Mouse (Mus musculus): Measurements from ENCODE around the gene Rerg. TPM values are rescaled to one million over a fixed set of nuclear protein-coding genes. Genes with fewer than 3 reads are reported as not detected.

Rerg gene
- polyA plus RNA-seq, 1 experiment, result 4.3 TPM

DNA sequence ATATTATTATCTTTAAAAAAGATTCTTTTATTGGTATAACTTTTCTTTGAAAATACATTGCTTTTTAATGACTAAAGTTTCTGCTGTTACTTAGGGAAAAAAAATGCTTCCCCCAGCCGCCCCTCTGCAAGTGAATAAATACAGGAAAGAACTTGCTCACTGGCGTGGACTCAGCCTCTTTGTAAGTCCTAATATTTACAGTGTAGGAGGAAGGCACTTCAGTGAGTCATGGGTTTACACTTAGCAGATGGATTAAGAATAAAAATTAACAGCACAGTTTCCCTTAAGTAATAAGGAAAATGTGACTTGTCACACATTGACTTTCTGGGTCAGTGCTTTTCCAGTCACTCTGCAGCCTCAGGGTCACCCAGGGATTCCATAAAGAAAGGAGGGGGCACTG lies 70.0 kb downstream of the Rerg start:
- peak; percentile 19 for DNase-seq (ENCODE audit: low read depth)
- TF ChIP-seq CTCF (IDR thresholded peaks at IDR 0.05; ENCODE audit: borderline replicate concordance, extremely low read depth, insufficient read depth, insufficient read length) (no peak), POLR2A (IDR thresholded peaks at IDR 0.05; ENCODE audit: borderline replicate concordance, extremely low read depth, insufficient read depth, insufficient read length, poor library complexity, severe bottlenecking) (no peak)

DNA sequence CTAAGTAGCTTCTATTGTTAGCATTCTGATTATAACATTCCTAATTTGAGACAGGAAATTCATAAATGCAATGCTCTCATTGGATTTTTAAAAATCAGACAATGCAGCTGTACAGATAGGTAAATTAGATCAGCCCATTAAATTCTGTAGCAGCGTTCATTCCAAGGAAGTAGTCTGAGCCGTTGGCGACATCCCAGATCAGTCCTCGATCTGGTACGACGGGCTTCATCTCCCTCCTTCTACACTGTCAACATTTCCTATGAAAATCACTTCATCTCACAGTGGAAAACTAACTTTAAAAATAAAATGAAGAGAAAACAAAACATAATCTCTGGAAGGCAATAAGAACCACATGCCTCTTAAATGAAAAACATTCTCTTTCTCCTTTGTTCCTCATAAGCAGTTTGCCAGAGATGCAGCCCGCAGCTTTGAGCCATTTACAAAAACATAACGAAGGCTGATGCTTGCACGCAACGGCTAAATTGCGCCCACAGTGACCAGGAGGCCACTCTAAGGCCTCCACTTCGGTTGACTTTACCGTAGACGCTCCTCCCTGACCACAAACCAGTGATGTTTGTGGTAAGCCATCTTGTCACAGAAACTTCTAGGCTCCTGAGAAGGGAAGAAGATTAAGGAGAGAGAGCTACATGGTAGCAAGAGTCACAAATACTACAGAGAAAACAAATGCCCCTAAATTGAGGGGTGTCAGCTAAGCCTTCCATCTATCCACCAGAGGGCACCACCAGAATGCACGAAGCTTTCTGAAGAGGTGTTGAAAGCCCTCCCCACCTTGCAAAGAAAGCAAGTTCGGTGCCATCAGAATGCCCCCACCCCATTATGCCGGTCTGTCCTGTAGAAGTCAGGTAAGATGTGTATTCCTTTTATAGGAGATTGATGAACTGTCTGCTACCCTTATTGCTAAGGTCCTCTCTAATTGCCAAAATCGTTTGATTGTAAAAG lies 71.8 kb downstream of the Rerg start:
- DNase-seq (ENCODE audit: low read depth), result peak; percentile 54

DNA sequence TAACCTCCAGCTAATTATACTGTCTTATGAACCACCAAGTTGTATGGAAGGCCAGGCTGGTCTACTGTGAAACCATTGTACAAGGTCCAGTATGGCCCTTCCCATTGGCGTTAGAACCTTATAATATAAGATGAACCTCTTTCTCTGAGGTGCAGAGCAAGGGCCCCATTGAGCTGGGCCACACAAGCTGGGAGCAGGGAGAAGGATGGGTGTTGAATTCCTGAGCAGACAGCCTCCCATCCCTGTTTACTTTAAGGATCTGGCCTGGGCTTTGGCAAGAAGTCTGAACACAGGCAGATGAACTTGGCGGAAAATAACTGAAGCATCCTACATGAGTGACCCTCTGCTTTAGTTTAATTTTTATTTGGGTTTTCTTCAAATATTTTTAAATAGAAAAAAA lies 75.8 kb downstream of the Rerg start:
- DNase-seq (ENCODE audit: low read depth), result no peak
- no peak for TF ChIP-seq POLR2A (IDR thresholded peaks at IDR 0.05; ENCODE audit: borderline replicate concordance, extremely low read depth, insufficient read depth, insufficient read length, poor library complexity, severe bottlenecking)
- no peak for TF ChIP-seq CTCF (IDR thresholded peaks at IDR 0.05; ENCODE audit: borderline replicate concordance, extremely low read depth, insufficient read depth, insufficient read length)

More for the DNA sequence above, 71.8 kb downstream of the Rerg start:
- TF ChIP-seq POLR2A (IDR thresholded peaks at IDR 0.05; ENCODE audit: borderline replicate concordance, extremely low read depth, insufficient read depth, insufficient read length, poor library complexity, severe bottlenecking), result no peak
- peak; percentile 62; the same call in 1 of the 2 replicates for TF ChIP-seq CTCF (IDR thresholded peaks at IDR 0.05; ENCODE audit: borderline replicate concordance, extremely low read depth, insufficient read depth, insufficient read length)

DNA sequence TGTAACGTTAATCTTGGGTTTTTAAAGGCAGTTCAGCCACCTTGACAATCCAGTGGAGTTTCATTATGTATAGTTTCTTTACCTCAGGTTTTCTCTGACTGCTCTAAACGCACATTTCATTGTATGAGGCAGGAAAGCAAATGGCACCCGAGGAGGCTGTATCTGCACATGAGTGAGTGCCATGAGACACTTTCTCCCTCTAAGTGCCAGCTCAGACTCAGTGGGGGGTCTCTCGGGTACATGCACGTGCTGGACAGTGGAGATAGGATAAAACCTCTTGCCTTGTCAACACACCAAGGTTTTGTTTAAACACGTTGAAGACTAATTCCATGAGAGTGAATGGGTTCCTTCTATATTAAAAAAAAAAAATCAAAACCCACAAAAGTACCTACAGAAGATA lies 81.8 kb downstream of the Rerg start:
- no peak for DNase-seq (ENCODE audit: low read depth)

DNA sequence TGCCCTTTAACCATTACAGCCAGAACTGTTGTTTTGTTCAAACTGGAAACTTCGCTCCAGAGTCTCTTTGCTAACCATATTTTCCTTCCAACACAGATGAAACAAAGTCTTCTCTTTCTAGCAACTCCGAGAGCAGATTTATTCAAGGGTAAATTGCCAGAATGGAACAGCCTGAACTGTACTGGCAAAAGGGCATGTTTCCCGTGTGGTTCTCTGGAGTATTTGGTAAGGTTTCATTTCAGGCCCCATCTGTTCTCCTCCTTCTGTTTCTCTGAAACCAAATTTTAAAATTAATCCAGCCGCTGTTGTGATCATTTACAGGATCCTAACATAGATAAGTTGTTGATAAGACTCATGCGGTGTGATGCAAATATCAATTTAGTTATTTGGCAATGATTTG lies 82.3 kb downstream of the Rerg start:
- TF ChIP-seq CTCF (IDR thresholded peaks at IDR 0.05; ENCODE audit: borderline replicate concordance, extremely low read depth, insufficient read depth, insufficient read length) (no peak), POLR2A (IDR thresholded peaks at IDR 0.05; ENCODE audit: borderline replicate concordance, extremely low read depth, insufficient read depth, insufficient read length, poor library complexity, severe bottlenecking) (no peak)
- peak; percentile 51 for DNase-seq (ENCODE audit: low read depth)

More for the DNA sequence above, 81.8 kb downstream of the Rerg start:
- no peak for TF ChIP-seq CTCF (IDR thresholded peaks at IDR 0.05; ENCODE audit: borderline replicate concordance, extremely low read depth, insufficient read depth, insufficient read length)
- TF ChIP-seq POLR2A (IDR thresholded peaks at IDR 0.05; ENCODE audit: borderline replicate concordance, extremely low read depth, insufficient read depth, insufficient read length, poor library complexity, severe bottlenecking), result no peak

DNA sequence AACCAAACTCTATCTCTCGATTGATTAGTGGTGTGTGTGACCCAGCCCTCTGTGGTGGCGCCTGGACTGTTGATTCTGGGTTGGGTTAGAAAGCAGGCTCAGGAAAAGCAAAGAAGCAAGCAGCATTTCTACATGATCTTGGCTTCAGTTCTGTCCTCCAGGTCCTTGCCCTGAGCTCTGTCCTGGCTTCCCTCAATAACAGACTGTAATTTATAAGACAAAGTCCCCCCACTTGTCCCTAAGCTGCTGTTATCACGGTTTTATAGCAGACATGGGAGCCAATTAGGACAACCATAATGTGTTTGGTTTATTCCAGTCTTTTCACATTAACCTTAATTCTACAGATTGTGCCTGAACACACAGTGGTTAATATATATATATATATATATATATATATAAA lies 82.8 kb downstream of the Rerg start:
- DNase-seq (ENCODE audit: low read depth), result no peak
- TF ChIP-seq CTCF (IDR thresholded peaks at IDR 0.05; ENCODE audit: borderline replicate concordance, extremely low read depth, insufficient read depth, insufficient read length) (no peak), POLR2A (IDR thresholded peaks at IDR 0.05; ENCODE audit: borderline replicate concordance, extremely low read depth, insufficient read depth, insufficient read length, poor library complexity, severe bottlenecking) (no peak)

DNA sequence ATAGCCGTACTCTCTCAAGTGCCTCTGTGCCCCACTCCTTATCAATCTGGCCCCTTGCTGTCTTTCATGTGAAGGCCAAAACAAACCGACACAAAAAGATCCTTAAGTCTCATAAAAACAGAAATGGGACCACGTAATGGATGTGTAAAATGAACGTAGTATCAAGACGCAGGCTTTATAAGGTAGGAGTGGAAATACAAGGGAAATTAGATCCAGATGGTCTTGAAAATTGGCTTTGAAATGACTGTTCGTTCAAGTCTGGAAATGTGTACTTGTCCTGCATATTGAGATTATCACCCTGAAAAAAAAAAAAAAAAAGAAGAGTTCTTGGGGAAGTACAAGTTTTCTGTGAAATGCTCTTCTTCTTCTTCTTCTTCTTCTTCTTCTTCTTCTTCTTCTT lies 90.6 kb downstream of the Rerg start:
- DNase-seq (ENCODE audit: low read depth), result no peak
- TF ChIP-seq CTCF (IDR thresholded peaks at IDR 0.05; ENCODE audit: borderline replicate concordance, extremely low read depth, insufficient read depth, insufficient read length), result no peak
- no peak for TF ChIP-seq POLR2A (IDR thresholded peaks at IDR 0.05; ENCODE audit: borderline replicate concordance, extremely low read depth, insufficient read depth, insufficient read length, poor library complexity, severe bottlenecking)

DNA sequence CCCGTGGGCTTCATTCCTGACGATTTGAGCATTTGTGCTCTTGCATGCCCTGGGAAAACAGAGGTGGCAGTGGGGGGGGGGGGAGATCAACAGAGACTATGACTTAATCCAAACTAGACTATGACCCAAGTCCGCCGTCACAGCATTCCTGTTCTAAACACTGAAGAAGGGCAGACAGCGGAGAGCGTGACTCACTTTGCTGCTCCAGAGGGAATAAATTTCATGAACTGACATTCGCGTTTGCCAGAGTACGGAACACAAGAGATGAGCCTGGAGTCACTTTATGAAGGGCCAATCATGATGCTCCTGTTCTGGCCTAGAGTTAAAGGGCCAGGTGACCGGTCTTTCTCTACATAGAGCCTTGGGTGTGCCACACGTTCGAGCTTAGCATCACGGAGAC lies 93.6 kb downstream of the Rerg start:
- no peak for DNase-seq (ENCODE audit: low read depth)
- TF ChIP-seq CTCF (IDR thresholded peaks at IDR 0.05; ENCODE audit: borderline replicate concordance, extremely low read depth, insufficient read depth, insufficient read length), result no peak
- no peak for TF ChIP-seq POLR2A (IDR thresholded peaks at IDR 0.05; ENCODE audit: borderline replicate concordance, extremely low read depth, insufficient read depth, insufficient read length, poor library complexity, severe bottlenecking)

DNA sequence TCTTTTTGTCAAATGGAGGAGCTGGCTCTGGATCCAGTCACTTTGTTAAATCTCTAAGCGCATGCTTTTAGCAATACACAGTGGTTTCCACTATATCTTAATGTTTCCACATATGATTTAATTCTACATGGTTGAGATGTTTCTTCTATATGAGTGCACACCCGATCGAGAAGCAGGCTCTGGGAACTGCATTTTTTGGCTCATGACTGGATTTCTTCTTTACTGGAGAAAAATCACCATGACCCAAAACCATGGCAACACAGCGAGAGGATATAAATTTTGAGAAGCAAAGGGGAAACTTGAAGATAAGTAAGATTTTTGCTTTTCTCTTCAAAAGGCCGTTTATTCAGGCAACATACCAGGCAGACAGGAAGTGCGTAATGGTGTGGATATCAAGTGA lies 94.1 kb downstream of the Rerg start:
- no peak for TF ChIP-seq CTCF (IDR thresholded peaks at IDR 0.05; ENCODE audit: borderline replicate concordance, extremely low read depth, insufficient read depth, insufficient read length)
- no peak for TF ChIP-seq POLR2A (IDR thresholded peaks at IDR 0.05; ENCODE audit: borderline replicate concordance, extremely low read depth, insufficient read depth, insufficient read length, poor library complexity, severe bottlenecking)
- DNase-seq (ENCODE audit: low read depth), result no peak

DNA sequence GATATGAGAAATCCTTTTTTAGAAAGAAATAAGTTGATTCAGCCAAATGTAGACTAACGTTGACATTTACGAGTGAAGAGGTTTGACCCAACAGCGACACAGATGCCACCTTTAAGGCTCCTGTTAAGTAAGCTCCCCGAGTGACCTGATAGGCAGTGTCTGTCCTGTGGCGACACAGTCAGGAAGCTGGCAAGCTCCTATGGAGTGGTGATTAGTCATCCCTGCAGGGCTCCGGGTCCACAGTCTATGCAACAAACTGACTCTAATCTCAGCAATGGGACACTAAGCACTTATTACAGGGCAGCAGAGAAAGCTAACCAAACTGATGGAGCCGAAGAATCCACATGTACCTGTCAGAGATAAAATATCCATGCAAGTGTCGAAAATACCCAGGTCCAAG lies 98.0 kb downstream of the Rerg start:
- TF ChIP-seq CTCF (IDR thresholded peaks at IDR 0.05; ENCODE audit: borderline replicate concordance, extremely low read depth, insufficient read depth, insufficient read length), result no peak
- no peak for TF ChIP-seq POLR2A (IDR thresholded peaks at IDR 0.05; ENCODE audit: borderline replicate concordance, extremely low read depth, insufficient read depth, insufficient read length, poor library complexity, severe bottlenecking)
- no peak for DNase-seq (ENCODE audit: low read depth)

DNA sequence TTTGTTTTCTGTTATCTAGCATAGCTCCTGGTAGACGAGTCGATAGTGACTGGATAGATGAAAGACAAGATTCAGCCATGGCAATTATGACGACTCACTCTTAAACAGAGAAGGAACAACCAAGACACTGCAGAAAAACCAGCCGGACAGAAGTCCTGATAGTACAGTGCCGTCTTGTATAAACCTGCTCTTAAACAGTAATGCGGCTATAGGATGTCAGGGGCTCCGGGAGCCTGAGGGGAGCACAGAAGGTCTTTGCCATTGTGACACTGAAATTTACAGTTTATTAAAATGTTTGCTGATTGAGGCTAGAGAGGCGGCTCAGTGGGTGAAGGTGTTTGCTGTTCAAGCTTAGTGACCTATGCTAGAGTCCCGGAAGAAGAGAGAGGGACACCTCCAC lies 98.8 kb downstream of the Rerg start:
- DNase-seq (ENCODE audit: low read depth), result no peak
- no peak for TF ChIP-seq CTCF (IDR thresholded peaks at IDR 0.05; ENCODE audit: borderline replicate concordance, extremely low read depth, insufficient read depth, insufficient read length)
- TF ChIP-seq POLR2A (IDR thresholded peaks at IDR 0.05; ENCODE audit: borderline replicate concordance, extremely low read depth, insufficient read depth, insufficient read length, poor library complexity, severe bottlenecking), result no peak

DNA sequence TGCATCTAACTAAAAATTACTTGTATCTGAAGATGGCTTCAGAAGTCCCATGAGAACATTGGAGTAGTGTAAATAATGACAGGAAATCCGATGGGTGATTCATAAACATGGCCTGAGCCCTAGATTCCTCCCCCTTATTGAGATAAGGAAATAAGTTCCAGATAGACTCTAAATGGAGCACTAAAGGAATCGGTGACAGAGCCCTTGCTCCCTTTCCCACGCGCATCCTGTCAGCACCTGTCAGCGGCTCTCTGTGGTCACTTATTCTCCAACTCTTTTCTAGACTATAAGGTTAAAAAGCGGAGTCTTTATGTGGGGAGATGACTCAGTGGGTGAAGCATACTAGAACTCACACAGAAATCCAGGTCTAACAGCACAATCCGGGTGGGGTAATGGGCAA lies 104.8 kb downstream of the Rerg start:
- TF ChIP-seq CTCF (IDR thresholded peaks at IDR 0.05; ENCODE audit: borderline replicate concordance, extremely low read depth, insufficient read depth, insufficient read length), result no peak
- no peak for TF ChIP-seq POLR2A (IDR thresholded peaks at IDR 0.05; ENCODE audit: borderline replicate concordance, extremely low read depth, insufficient read depth, insufficient read length, poor library complexity, severe bottlenecking)
- DNase-seq (ENCODE audit: low read depth), result no peak
